Mouse (Mus musculus) liver, embryonic 14.5 days (tissue): ENCODE data around the gene Hyal1. TPM values are rescaled to one million over a fixed set of nuclear protein-coding genes. Genes with fewer than 3 reads are reported as not detected.

Experiments
- ATAC-seq: fragments of 200-750 bp; cut with Nextera tagmentation; 2 replicates; pipeline ENCODE4 v1.8.0; 2017; ENCODE audit warnings: moderate number of reproducible peaks, mild to moderate bottlenecking, moderate library complexity; ENCODE audit not compliant: insufficient read depth
- DNase-seq, 3 experiments: peaks; one replicate each; pipeline ENCODE4 v3.0.0-alpha.2; 2012 to 2013; ENCODE audit warnings: low read depth in 3 of 3, low spot score in 3 of 3
- H3K27ac ChIP-seq: fragments of 300-500 bp; sonication (generic); 2 replicates; pipeline ENCODE4 v1.5.1; 2014; ENCODE audit warnings: moderate library complexity, mild to moderate bottlenecking, control low read depth, inconsistent platforms
- H3K27me3 ChIP-seq: fragments of 300-500 bp; sonication (generic); 2 replicates; pipeline ENCODE4 v1.6.1; 2014; ENCODE audit warnings: mild to moderate bottlenecking, low read length, moderate library complexity; ENCODE audit not compliant: control insufficient read depth, insufficient read depth
- H3K36me3 ChIP-seq: fragments of 300-500 bp; sonication (generic); replicated peaks from 2 replicates; pipeline ENCODE4 v1.6.1; 2014; ENCODE audit warnings: low read depth; ENCODE audit not compliant: control insufficient read depth, insufficient read depth
- H3K4me1 ChIP-seq, 2 experiments: fragments of 200-500 bp in 1 of 2; fragments of 300-500 bp in 1 of 2; sonication (generic) in 1 of 2; replicated peaks; 2 replicates each; pipeline ENCODE4 v1.6.1; 2012 to 2014; ENCODE audit warnings: antibody characterized with exemption in 1 of 2, inconsistent platforms in 1 of 2, low read length in 1 of 2; ENCODE audit not compliant: control insufficient read depth in 2 of 2, insufficient read depth in 2 of 2
- H3K4me2 ChIP-seq: fragments of 300-500 bp; sonication (generic); 2 replicates; pipeline ENCODE4 v1.6.1; 2014; ENCODE audit warnings: low read depth, mild to moderate bottlenecking, control low read depth, moderate library complexity
- H3K4me3 ChIP-seq, 2 experiments: fragments of 200-500 bp in 1 of 2; fragments of 300-500 bp in 1 of 2; sonication (generic) in 1 of 2; 2 replicates each; pipeline ENCODE4 v1.5.1; 2012 to 2014; ENCODE audit warnings: low read depth in 2 of 2, low read length in 2 of 2, mild to moderate bottlenecking in 2 of 2, control low read depth in 1 of 2, inconsistent platforms in 1 of 2, moderate library complexity in 1 of 2; ENCODE audit not compliant: insufficient read depth in 1 of 2
- H3K9ac ChIP-seq: fragments of 300-500 bp; sonication (generic); replicated peaks from 2 replicates; pipeline ENCODE4 v1.6.1; 2014; ENCODE audit warnings: mild to moderate bottlenecking, control low read depth, moderate library complexity
- H3K9me3 ChIP-seq: fragments of 300-500 bp; sonication (generic); 2 replicates; pipeline ENCODE4 v1.6.1; 2016; ENCODE audit warnings: low read length, mixed read lengths; ENCODE audit not compliant: control insufficient read depth
- CTCF ChIP-seq: IDR thresholded peaks from 2 replicates; pipeline ENCODE4 v1.5.1; 2016; ENCODE audit warnings: antibody characterized with exemption, low read depth, control low read depth
- EP300 ChIP-seq: IDR thresholded peaks from 2 replicates; pipeline ENCODE4 v1.6.1; 2016; ENCODE audit warnings: antibody characterized with exemption, low read depth
- WGBS: fragments of 180-500 bp; shearing (Covaris S2); extraction: QIAGEN DNeasy Blood & Tissue Kit; methylation state at CpG from one replicate; pipeline ENCODE4 v1.1.7; 2014; ENCODE audit not compliant: insufficient replicate concordance; 5-methylcytosine and 5-hydroxymethylcytosine counted together
- polyA plus RNA-seq, 2 experiments: library from polyadenylated mRNA; depleted of rRNA in 1 of 2; stranded (reverse) in 1 of 2; unstranded in 1 of 2; fragments of >200 nt; fragmentation: Nextera tagmentation in 1 of 2; extraction: Ambion mirVana in 1 of 2; gene quantifications; 2 replicates each; pipeline versions ENCODE4 v1.2.1 to v1.2.3; 2012 to 2014

Hyal1 gene
- polyA plus RNA-seq, 2 experiments: 1.2 to 1.3 TPM

DNA sequence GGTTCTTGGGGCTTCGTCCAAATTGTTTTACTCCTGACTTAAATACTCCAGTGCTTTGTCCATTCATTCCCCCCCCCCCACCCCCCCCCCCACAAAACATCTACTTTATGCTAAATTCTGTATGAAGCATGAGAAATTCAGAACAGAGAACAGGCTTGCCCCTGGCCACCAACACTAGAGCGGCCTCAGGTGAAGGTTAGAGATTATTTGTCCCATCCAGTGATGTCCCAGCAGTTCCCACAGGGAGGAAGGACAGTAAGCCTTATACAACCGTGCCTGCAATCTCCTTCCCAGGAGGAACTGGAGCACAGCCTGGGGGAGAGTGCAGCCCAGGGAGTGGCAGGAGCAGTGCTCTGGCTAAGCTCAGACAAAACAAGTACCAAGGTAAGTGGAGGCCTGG lies 1.9 kb downstream of the Hyal1 start, which contains the start of gene Naa80:
Naa80 (plus strand) TSS at position 301 of the 400 bp plus-strand sequence.
- H3K27me3 ChIP-seq: no peaks in the 10 kb centered on the region
- H3K4me3 ChIP-seq: no peak within 1 kb of the TSS
- H3K9me3 ChIP-seq: no peaks in the 10 kb centered on the region
- no peaks in the 10 kb centered on the region; the same call in 1 of the 2 replicates for H3K36me3 ChIP-seq
- ATAC-seq: no peak
- no peak within 1 kb of the TSS for H3K9ac ChIP-seq
- no peak for DNase-seq
- 75% methylated on average over 3 of the region's 3 CpGs for WGBS
- peaks cover 26 to 39% of the 10 kb centered on the region in 2 experiments for H3K4me1 ChIP-seq
- TF ChIP-seq EP300 (no peak), CTCF (no peak)
- peak within 1 kb of the TSS; percentile 96 for H3K27ac ChIP-seq
- H3K4me2 ChIP-seq: peak within 1 kb of the TSS; percentile 77; the same call in 1 of the 2 replicates

DNA sequence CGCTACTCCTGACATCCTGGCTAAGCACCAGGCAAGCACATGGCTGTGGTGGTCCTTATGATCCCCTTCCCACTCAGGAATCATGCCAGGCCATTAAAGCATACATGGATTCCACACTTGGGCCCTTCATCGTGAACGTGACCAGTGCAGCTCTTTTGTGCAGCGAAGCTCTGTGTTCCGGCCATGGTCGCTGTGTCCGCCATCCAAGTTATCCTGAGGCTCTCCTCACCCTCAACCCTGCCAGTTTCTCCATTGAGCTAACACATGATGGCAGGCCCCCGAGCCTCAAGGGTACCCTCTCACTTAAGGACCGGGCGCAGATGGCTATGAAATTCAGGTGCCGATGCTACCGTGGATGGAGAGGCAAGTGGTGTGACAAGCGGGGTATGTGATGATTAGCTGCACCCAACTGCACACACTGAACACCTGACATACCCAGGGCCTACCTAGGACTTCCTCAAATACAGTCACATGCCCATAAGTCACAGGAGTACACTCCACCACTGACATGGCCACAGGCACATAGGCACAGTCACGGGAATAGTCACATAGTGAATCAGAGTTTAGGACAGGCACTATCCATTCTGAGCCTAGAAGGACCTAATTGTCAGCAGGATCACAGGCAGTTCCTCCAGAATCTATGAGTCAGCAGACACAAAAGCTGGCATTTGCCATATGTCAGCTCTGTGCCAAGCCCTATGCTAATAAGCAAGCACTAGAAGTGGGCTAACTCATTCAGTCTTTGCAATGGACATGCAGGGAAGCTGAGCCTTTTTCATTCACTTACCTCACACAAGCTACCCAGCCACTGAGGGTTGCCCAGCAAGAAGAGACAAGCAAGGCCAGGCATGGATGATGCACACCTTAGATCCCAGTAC lies 2.5 kb downstream of the Hyal1 start:
- H3K4me2 ChIP-seq: no peak overlapping the region

DNA sequence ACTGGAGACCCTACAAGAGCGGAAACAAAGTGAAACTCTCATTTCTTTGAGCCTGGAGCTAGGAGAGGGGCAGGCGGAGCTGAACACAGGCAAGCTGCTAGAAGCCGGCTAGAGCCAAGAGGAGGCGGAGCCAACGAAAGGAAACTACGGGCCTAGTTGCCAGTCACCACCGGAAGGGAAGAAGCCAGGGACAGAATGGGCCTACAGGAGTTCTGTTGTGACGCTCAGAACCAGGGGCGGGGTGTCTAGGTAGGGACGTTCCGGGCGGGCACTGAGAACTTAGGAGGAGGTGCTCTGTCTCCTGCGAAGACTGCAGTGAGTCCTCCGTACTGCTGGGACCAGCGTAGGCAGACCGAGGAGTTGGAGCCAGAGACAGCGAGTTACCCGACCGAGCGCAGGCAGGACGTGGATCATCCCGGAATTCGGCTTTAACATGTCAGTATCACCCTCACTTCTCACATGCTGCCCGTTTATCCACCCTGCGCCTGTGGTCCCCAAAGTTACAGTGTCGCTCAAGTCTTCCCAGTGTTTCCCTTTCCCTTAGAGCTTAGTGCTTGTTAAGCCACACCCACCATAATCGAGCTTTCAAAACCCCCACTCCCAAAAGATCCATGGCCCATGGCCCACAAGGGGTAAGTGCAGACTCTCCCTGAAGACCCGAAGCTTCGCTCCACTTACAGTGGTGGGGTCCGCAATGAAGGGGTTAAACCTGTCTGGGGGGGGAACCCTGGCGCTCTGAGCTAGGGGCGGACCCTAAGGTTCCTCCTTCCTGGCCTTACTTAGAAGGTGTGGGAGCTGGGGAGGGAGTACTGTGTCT lies 4.0 kb downstream of the Hyal1 start, which contains the start of gene Hyal3:
Hyal3 (plus strand) TSS at position 318 of the 817 bp plus-strand sequence.
- peaks cover 25 to 39% of the 10 kb centered on the region in 2 experiments for H3K4me1 ChIP-seq
- DNase-seq: peak; percentile 82 to 87 (median 84)
- WGBS: 1% methylated on average over 32 of the region's 32 CpGs
- peak within 1 kb of the TSS; percentile 100 for H3K4me2 ChIP-seq
- no peaks in the 10 kb centered on the region; the same call in 1 of the 2 replicates for H3K36me3 ChIP-seq
- peak within 1 kb of the TSS; percentile 96 for H3K27ac ChIP-seq
- TF ChIP-seq CTCF (no peak), EP300 (peak; percentile 11; the same call in 1 of the 2 replicates)
- H3K9me3 ChIP-seq: no peaks in the 10 kb centered on the region
- peak; percentile 79 for ATAC-seq
- H3K9ac ChIP-seq: peak within 1 kb of the TSS; percentile 92
- H3K27me3 ChIP-seq: no peaks in the 10 kb centered on the region
- H3K4me3 ChIP-seq: peak within 1 kb of the TSS; percentile 72 to 86

More for the DNA sequence above, 2.5 kb downstream of the Hyal1 start:
- ATAC-seq (no peak), DNase-seq (no peak)
- no peaks in the 10 kb centered on the region; the same call in 1 of the 2 replicates for H3K36me3 ChIP-seq
- H3K4me1 ChIP-seq: peaks cover 26 to 39% of the 10 kb centered on the region in 2 experiments
- no peak overlapping the region for H3K9ac ChIP-seq
- H3K27ac ChIP-seq: peak overlapping the region; percentile 96
- 87% methylated on average over 14 of the region's 14 CpGs for WGBS
- TF ChIP-seq EP300 (no peak), CTCF (no peak)
- no peaks in the 10 kb centered on the region for H3K9me3 ChIP-seq
- no peak overlapping the region for H3K4me3 ChIP-seq
- no peaks in the 10 kb centered on the region for H3K27me3 ChIP-seq

DNA sequence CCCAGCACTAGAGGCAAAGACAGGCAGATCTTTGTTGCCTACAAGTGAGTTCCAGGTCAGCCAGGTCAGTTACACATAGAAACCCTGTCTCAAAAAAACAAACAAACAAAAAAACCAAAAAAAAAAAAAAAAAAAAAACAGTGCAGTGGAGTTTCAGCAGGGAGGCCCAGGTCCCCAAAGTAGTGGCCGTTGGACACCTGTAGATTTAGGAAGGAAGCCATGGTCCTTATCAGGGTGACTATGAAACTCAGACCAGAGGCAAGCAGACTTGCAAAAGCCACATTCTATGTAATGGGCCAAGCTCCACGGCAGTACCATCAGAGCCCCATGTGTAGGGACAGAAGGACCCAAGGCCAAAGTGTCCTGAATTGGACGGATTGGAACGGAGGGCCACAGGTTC lies 4.9 kb downstream of the Hyal1 start:
- 30% methylated on average over 4 of the region's 4 CpGs for WGBS
- no peak for DNase-seq

More for the DNA sequence above, 4.9 kb downstream of the Hyal1 start:
- ATAC-seq: no peak
- H3K9me3 ChIP-seq: no peaks in the 10 kb centered on the region
- peak overlapping the region; percentile 100 for H3K4me2 ChIP-seq
- H3K9ac ChIP-seq: peak overlapping the region; percentile 92
- TF ChIP-seq CTCF (no peak), EP300 (no peak)
- peaks cover 27 to 38% of the 10 kb centered on the region in 2 experiments for H3K4me1 ChIP-seq
- H3K27ac ChIP-seq: peak overlapping the region; percentile 96
- H3K36me3 ChIP-seq: no peaks in the 10 kb centered on the region; the same call in 1 of the 2 replicates
- no peaks in the 10 kb centered on the region for H3K27me3 ChIP-seq
- peak overlapping the region; percentile 72 to 86 for H3K4me3 ChIP-seq
